Mouse (Mus musculus) megakaryocyte, embryonic 14.5 days (primary cell): ENCODE measurements around the gene Dnajc13. TPM values are rescaled to one million over a fixed set of nuclear protein-coding genes. Genes with fewer than 3 reads are reported as not detected.

Experiments
- H3K27me3 ChIP-seq: replicated peaks from 2 replicates; pipeline ENCODE3; 2012; ENCODE audit warnings: inconsistent platforms
- H3K36me3 ChIP-seq: replicated peaks from 2 replicates; pipeline ENCODE3; 2012; ENCODE audit warnings: low read length, inconsistent platforms, mixed read lengths
- H3K4me1 ChIP-seq: 2 replicates; pipeline ENCODE4 v1.6.1; 2012; ENCODE audit warnings: inconsistent platforms
- H3K4me3 ChIP-seq: replicated peaks from 2 replicates; pipeline ENCODE3; 2012; ENCODE audit warnings: moderate library complexity, mild to moderate bottlenecking, inconsistent platforms
- H3K9me3 ChIP-seq: 2 replicates; pipeline ENCODE4 v1.6.1; 2012; ENCODE audit warnings: inconsistent platforms
- FLI1 ChIP-seq: IDR thresholded peaks from 2 replicates; pipeline ENCODE4 v1.6.1; 2012; ENCODE audit warnings: low read length, inconsistent platforms, mixed read lengths
- GATA1 ChIP-seq: IDR thresholded peaks from 3 replicates; pipeline ENCODE4 v1.6.1; 2012; ENCODE audit warnings: mixed read lengths, low read length, inconsistent platforms, borderline replicate concordance
- polyA plus RNA-seq: library from polyadenylated mRNA; stranded (reverse); fragments of >175 nt; gene quantifications from 2 replicates; pipeline ENCODE4 v1.2.3, GENCODE M21; 2012; ENCODE audit warnings: low replicate concordance; ENCODE audit not compliant: insufficient read depth

Dnajc13 gene
- polyA plus RNA-seq, 1 experiment, result 3.0 TPM

DNA sequence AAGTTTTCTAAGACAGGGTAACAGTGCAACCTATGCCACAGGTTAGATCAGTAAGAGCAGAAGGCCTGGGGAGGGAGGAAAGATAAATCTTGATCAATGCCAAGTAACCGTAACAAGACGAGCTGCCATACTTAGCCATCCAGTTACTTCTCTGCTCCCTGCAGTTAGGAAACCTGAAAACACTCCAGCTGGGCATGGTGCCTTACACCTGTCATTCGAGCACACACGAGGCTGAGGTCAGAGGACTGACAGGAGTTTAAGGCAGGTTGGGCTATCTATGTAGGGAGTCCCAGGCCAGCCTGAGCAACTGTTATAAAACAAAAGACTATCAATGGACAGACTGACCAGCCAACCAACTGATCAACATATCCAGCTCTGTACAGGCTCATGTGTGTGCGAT lies 96.8 kb downstream of the Dnajc13 start:
- H3K36me3 ChIP-seq, result peaks cover 92% of the 10 kb centered on the region

DNA sequence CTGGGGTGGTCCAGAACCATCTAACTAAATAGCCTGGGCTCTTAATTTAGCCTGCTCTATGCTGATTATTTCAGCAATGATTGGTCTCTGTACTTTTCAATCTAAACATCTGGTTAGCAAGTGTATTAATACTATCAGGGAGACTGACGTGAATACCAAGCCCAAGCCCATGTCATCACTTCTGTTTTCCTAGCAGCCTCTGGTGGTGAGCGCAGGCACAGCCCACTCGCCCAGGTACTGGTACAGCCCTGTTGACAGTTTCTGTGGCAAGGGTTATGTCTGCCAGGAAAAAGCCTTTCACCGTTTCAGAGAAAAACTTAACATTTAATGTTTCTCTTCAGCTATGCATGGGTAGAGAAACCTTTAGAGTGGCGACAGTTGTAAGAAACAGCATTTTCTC lies 98.5 kb downstream of the Dnajc13 start:
- H3K4me3 ChIP-seq, result no peak overlapping the region
- no peaks in the 10 kb centered on the region for H3K9me3 ChIP-seq
- no peaks in the 10 kb centered on the region for H3K4me1 ChIP-seq
- no peaks in the 10 kb centered on the region for H3K27me3 ChIP-seq
- H3K36me3 ChIP-seq, result peaks cover 92% of the 10 kb centered on the region
- TF ChIP-seq FLI1 (no peak), GATA1 (no peak)

More for the DNA sequence above, 96.8 kb downstream of the Dnajc13 start:
- no peak overlapping the region for H3K4me3 ChIP-seq
- TF ChIP-seq GATA1, result no peak
- H3K9me3 ChIP-seq, result no peaks in the 10 kb centered on the region
- H3K27me3 ChIP-seq, result no peaks in the 10 kb centered on the region
- H3K4me1 ChIP-seq, result no peaks in the 10 kb centered on the region

DNA sequence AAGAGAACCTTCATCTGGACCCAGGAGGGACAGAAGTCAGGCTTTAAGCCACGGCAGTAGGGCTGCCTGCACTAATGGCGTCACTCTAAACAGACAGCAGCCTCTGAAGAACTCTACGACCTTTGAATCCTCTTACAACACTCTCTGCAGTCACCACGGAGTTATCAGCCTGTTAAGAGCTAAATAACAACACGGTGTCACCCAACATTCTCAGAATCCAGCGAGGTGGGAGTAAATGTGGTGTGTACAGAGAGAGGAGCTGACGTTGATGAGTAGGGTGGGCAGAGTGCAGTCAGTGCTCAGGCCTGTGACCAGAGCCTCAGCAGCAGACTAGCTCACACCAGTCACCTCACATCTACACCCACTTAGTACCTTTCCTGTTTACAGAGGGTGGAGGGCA lies 101.6 kb downstream of the Dnajc13 start:
- no peak for TF ChIP-seq GATA1
- no peak overlapping the region for H3K4me3 ChIP-seq
- no peaks in the 10 kb centered on the region for H3K9me3 ChIP-seq
- H3K27me3 ChIP-seq, result no peaks in the 10 kb centered on the region
- H3K4me1 ChIP-seq, result no peaks in the 10 kb centered on the region
- H3K36me3 ChIP-seq, result peaks cover 100% of the 10 kb centered on the region

DNA sequence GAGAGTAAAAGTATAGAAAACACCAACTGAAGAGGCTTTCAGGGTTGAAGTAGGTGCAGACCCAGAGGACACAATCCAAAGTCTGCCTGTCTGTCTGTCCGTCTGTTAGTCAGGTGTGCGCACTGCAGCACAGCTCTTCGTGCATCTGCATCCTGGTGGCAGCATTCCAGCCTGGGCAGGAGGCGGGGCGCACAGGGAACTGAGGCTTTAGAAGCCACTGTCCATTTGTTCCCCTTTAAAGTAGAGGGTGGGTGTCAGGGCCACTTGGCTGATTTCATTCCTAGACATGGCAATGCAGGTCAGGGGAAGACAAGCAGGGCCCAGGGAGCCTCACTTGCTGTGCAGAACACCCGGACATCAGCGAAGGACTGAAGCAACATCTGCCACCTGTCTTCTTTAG lies 105.4 kb downstream of the Dnajc13 start:
- H3K4me3 ChIP-seq, result no peak overlapping the region
- H3K36me3 ChIP-seq, result peaks cover 99% of the 10 kb centered on the region
- no peak for TF ChIP-seq GATA1
- TF ChIP-seq FLI1, result no peak
- H3K4me1 ChIP-seq, result no peaks in the 10 kb centered on the region
- H3K27me3 ChIP-seq, result no peaks in the 10 kb centered on the region
- H3K9me3 ChIP-seq, result no peaks in the 10 kb centered on the region

DNA sequence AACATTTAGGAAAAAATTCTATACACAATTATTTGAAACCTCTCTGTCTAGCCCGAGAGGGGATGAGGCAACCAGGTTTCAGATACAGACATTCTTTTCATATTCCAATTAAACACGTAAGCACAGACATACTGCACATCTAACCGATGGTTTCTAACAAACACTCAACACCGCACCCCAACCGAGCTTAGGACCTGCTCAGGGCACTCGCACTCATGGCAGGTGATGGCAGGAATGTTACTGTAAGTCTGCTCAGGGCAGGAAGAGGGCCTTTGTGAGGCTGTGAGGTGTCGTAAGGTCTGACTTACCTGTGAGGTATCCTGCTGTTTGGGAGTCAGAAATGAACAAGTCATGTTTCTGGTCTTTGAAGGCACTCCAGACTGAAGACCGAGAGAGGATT lies 106.2 kb downstream of the Dnajc13 start:
- Histone ChIP-seq H3K27me3 (no peaks in the 10 kb centered on the region), H3K4me3 (no peak overlapping the region), H3K36me3 (peaks cover 99% of the 10 kb centered on the region), H3K9me3 (no peaks in the 10 kb centered on the region), H3K4me1 (no peaks in the 10 kb centered on the region)
- TF ChIP-seq GATA1, result no peak
- TF ChIP-seq FLI1, result no peak

DNA sequence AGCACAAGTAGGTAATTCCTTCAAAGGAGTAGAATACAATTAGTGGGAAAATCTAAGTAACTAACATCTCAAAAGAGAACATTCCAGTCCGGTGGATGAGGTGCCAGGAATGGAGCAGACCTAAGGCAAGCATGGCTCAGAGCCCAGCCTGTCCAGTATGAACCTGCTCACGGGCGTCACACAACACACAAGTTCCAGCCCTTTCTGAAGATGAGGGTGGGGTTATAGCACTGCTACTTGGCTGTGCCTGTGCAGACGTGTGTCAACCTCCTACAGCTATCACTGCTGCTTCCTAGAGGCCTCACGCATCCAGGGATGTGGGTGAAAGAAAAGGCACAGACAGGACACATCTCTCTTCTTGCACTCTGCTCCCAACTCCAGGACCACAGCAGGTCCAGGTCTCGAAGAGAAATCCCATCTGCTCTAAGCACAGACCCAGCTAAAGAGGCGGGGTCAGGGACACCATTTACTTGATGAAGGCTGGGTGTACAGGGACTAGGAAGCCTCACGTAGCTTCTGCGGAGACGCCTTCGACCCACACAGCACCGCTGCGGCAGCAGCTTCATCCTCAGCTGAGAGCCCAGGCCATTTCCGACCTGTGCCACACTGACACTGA lies 107.5 kb downstream of the Dnajc13 start:
- H3K4me3 ChIP-seq, result no peak overlapping the region
- H3K27me3 ChIP-seq, result no peaks in the 10 kb centered on the region
- H3K4me1 ChIP-seq, result no peaks in the 10 kb centered on the region
- no peaks in the 10 kb centered on the region for H3K9me3 ChIP-seq
- peaks cover 99% of the 10 kb centered on the region for H3K36me3 ChIP-seq
- TF ChIP-seq GATA1 (no peak), FLI1 (no peak)

DNA sequence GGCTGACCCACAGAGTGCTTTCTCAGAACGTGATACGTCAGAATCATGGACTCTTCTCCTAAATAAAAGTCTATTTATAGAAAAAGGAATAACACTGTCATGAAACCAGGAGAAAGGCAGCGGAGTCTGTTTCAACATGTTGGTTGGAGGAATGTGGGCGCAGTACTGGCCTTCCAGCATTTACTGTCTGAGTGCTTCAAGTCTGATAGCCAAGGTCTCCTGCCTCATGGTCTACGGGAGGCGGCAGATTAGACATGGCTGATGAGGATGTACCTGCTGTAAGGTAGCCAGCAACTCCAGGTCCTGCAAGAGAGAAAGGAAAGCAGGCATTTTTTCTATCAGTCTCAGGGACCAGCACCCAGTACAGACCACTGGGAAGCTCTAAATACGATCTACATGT lies 110.6 kb downstream of the Dnajc13 start:
- TF ChIP-seq FLI1 (no peak), GATA1 (no peak)
- Histone ChIP-seq H3K36me3 (peaks cover 79% of the 10 kb centered on the region), H3K4me1 (no peaks in the 10 kb centered on the region), H3K9me3 (no peaks in the 10 kb centered on the region), H3K4me3 (no peak overlapping the region), H3K27me3 (no peaks in the 10 kb centered on the region)

DNA sequence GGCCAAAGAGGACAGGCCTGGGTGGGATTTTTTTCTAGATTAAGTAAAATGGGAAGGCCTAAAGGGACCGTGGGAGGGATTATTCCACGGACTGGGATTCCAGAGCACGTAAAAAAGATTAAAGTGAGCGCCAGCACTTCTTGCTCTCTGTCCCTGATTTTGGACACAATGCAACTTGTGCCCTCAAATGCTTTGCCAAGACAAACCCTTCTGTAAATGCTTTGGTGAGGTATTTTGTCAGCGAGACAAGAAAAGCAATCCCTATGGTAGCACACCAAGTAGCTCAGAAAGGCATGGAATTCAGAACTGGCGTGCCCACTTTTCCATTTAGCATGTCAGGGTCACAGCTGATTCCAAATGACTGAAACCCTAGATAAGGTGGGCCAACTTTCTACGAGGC lies 113.8 kb downstream of the Dnajc13 start:
- Histone ChIP-seq H3K9me3 (0 out of 2 replicates have a peak, but pooled peaks cover 3% of the 10 kb centered on the region), H3K27me3 (no peaks in the 10 kb centered on the region), H3K36me3 (peaks cover 48% of the 10 kb centered on the region), H3K4me1 (no peaks in the 10 kb centered on the region), H3K4me3 (no peak overlapping the region)
- TF ChIP-seq GATA1 (no peak), FLI1 (no peak)

DNA sequence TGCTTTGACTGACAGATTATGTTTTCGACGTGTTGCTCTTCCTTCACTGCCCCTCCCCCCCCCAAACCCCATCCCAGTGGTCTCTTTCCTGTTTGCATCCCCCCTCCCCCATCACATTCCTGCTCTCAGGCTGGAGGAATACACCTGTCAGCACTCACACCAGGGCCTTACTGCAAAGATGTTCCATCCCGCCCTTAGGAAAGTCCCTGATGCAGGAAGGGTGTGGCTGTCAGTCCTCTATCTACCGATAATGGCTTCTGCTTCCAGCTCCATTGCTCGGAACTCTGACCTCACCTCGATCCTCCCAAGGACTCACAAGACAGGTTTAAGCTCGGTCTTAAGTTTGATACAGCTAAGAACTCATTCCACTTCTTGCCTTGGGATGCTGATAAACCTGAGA lies 116.0 kb downstream of the Dnajc13 start:
- Histone ChIP-seq H3K4me1 (no peaks in the 10 kb centered on the region), H3K9me3 (0 out of 2 replicates have a peak, but pooled peaks cover 3% of the 10 kb centered on the region), H3K27me3 (no peaks in the 10 kb centered on the region), H3K4me3 (no peak overlapping the region), H3K36me3 (peaks cover 25% of the 10 kb centered on the region)
- no peak for TF ChIP-seq GATA1
- TF ChIP-seq FLI1, result no peak

DNA sequence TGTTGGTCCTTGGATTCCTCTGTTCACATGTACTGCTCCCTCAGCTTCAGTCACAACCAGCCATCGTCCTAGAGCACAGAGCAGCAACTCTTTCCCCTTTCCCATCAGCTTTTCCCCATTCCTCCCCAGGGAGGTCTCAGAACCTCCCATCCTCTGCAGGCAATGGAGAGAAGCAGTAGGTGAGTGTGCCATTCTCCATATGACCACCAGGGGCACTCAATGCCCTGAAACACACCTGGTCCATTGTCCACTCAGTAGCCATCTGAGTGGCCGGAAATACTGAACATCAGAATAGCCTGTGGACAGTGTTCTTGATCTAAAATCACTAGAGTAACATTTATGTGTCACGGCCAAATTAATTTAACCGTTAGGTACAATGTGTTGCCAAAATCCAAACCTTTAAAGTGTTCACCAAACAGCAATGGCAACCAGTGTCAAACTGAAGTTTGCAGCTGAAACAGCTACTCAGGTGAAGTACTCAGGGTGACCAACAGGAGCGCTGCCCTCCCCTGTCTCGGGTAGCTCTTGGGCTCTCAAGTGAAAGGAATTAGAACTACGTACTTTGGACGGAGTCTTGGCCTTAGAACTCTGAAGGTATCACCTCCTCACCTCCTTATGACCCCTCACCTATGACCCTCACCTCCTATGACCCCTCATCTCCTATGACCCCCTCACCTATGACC lies 118.3 kb downstream of the Dnajc13 start:
- Histone ChIP-seq H3K9me3 (peaks cover 8% of the 10 kb centered on the region), H3K36me3 (peaks cover 5% of the 10 kb centered on the region), H3K4me3 (no peak overlapping the region), H3K4me1 (peaks cover 12% of the 10 kb centered on the region), H3K27me3 (no peaks in the 10 kb centered on the region)
- TF ChIP-seq FLI1, result no peak
- no peak for TF ChIP-seq GATA1
